Mouse (Mus musculus): ENCODE measurements around the gene Gpr132. TPM values are rescaled to one million over a fixed set of nuclear protein-coding genes. Genes with fewer than 3 reads are reported as not detected.

The Gpr132 gene
- total and polyA plus RNA-seq, 3 experiments = 0.11 to 0.14 TPM; not detected in 1

DNA sequence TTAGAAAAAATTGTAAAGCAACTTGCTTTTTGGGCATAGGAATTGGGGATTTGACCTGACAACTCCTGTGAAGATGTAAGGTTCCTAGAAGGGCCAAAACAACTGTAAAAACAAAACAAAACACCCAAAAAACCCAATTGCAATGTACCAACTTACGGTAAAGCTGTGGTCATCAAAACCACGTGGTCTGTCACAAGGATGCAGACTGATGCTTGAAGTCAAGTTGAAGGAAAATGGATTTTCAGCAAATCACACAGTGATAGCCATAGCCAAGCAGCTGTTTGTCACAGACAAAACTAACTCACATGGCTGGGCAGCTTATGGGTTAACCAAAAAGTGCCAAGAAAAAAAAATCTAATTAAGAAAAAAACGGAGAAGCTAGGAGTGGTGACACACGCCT lies 30.9 kb upstream of the Gpr132 start:
- H3K27me3 ChIP-seq (ENCODE audit: insufficient read depth, low read length) = peaks cover 11% of the 10 kb centered on the region
- no peak for TF ChIP-seq TAL1 (conservative IDR thresholded peaks at IDR 0.05; ENCODE audit: low read depth, low read length)
- no peak for TF ChIP-seq GATA2 (IDR thresholded peaks at IDR 0.05; ENCODE audit: borderline replicate concordance, low read depth, low read length)
- TF ChIP-seq CTCF (IDR thresholded peaks at IDR 0.05; ENCODE audit: low read depth, low read length) = no peak
- TF ChIP-seq POLR2AphosphoS5 (IDR thresholded peaks at IDR 0.05; ENCODE audit: insufficient replicate concordance, low read depth, low read length) = no peak
- TF ChIP-seq GATA1 (IDR thresholded peaks at IDR 0.05; ENCODE audit: borderline replicate concordance, low read length) = no peak
- H3K4me3 ChIP-seq (ENCODE audit: low read depth, low read length) = no peak overlapping the region
- DNase-seq (ENCODE audit: low spot score) (no peak), ATAC-seq (ENCODE audit: extremely low read depth, insufficient number of reproducible peaks, low FRiP score, poor library complexity, severe bottlenecking) (no peak)
- H3K36me3 ChIP-seq (replicated peaks) = no peaks in the 10 kb centered on the region
- no peaks in the 10 kb centered on the region for H3K9me3 ChIP-seq (replicated peaks)
- H3K4me1 ChIP-seq (ENCODE audit: insufficient read depth, low read depth, low read length) = no peaks in the 10 kb centered on the region

DNA sequence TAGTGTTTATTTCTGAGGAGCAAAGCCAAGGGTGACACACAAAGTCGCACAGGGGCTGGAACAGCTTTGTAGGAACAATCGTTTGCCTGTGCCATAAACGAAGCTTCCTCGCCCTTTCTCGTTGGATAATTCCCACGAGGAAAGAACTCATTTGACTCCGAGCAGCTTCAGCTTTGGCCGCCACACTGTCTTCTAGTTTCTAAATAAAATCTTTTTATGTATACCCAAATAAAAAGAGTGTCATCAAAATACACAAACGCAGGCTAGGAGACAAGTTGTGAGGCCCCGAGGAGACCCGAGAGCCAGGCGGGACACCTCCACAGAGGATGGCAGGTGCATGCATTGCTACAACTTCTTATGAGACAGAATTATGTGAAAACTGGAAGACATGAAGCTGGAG lies 30.3 kb upstream of the Gpr132 start:
- no peak for DNase-seq (ENCODE audit: low spot score)
- no peaks in the 10 kb centered on the region for H3K4me1 ChIP-seq (ENCODE audit: insufficient read depth, low read depth, low read length)
- no peaks in the 10 kb centered on the region for H3K9me3 ChIP-seq (replicated peaks)
- H3K27me3 ChIP-seq (ENCODE audit: insufficient read depth, low read length) = peaks cover 11% of the 10 kb centered on the region
- ATAC-seq (ENCODE audit: extremely low read depth, insufficient number of reproducible peaks, low FRiP score, poor library complexity, severe bottlenecking) = no peak
- no peaks in the 10 kb centered on the region for H3K36me3 ChIP-seq (replicated peaks)
- H3K4me3 ChIP-seq (ENCODE audit: low read depth, low read length) = no peak overlapping the region
- TF ChIP-seq CTCF (IDR thresholded peaks at IDR 0.05; ENCODE audit: low read depth, low read length) = no peak
- no peak for TF ChIP-seq POLR2AphosphoS5 (IDR thresholded peaks at IDR 0.05; ENCODE audit: insufficient replicate concordance, low read depth, low read length)
- TF ChIP-seq GATA1 (IDR thresholded peaks at IDR 0.05; ENCODE audit: borderline replicate concordance, low read length) = no peak

- no peak for ATAC-seq (ENCODE audit: extremely low read depth, insufficient number of reproducible peaks, low FRiP score, poor library complexity, severe bottlenecking)
- Histone ChIP-seq H3K27me3 (ENCODE audit: insufficient read depth, low read length) (peaks cover 15% of the 10 kb centered on the region), H3K4me1 (ENCODE audit: insufficient read depth, low read depth, low read length) (no peaks in the 10 kb centered on the region)
Measured at GRCm38 (mm10) chr12:112897522-112898212, 29.6 kb upstream of the Gpr132 start.

DNA sequence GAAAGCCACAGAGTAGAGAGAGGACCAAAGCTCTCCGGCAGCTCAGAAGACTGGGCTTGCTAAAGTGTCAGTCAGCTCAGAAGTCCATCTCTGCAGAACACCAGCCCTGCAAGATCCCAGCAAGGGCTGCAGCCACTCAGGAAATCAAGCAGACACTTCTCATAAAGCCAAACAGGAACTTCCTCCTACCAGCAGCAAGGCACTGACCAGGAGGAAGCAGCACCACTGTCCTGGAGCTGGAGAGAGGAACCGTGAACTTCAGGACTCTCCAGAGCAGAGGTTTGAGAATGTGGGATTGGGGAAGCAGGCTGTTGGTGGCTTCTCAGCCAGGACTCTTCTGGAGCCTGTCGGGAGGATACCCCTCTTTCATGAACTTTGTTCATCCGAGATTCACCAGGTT lies 26.9 kb upstream of the Gpr132 start:
- DNase-seq (ENCODE audit: low spot score) (no peak), ATAC-seq (ENCODE audit: extremely low read depth, insufficient number of reproducible peaks, low FRiP score, poor library complexity, severe bottlenecking) (no peak)
- TF ChIP-seq POLR2AphosphoS5 (IDR thresholded peaks at IDR 0.05; ENCODE audit: insufficient replicate concordance, low read depth, low read length) = no peak
- no peak for TF ChIP-seq GATA1 (IDR thresholded peaks at IDR 0.05; ENCODE audit: borderline replicate concordance, low read length)
- no peak for TF ChIP-seq TAL1 (conservative IDR thresholded peaks at IDR 0.05; ENCODE audit: low read depth, low read length)
- H3K36me3 ChIP-seq (replicated peaks) = no peaks in the 10 kb centered on the region
- no peaks in the 10 kb centered on the region for H3K9me3 ChIP-seq (replicated peaks)
- H3K27me3 ChIP-seq (ENCODE audit: insufficient read depth, low read length) = peaks cover 15% of the 10 kb centered on the region
- no peak overlapping the region for H3K4me3 ChIP-seq (ENCODE audit: low read depth, low read length)
- H3K4me1 ChIP-seq (ENCODE audit: insufficient read depth, low read depth, low read length) = no peaks in the 10 kb centered on the region

More at GRCm38 (mm10) chr12:112897522-112898212, 29.6 kb upstream of the Gpr132 start:
- no peak for DNase-seq (ENCODE audit: low spot score)
- H3K36me3 ChIP-seq (replicated peaks) = no peaks in the 10 kb centered on the region
- no peaks in the 10 kb centered on the region for H3K9me3 ChIP-seq (replicated peaks)
- TF ChIP-seq POLR2AphosphoS5 (IDR thresholded peaks at IDR 0.05; ENCODE audit: insufficient replicate concordance, low read depth, low read length) = no peak
- TF ChIP-seq CTCF (IDR thresholded peaks at IDR 0.05; ENCODE audit: low read depth, low read length) = no peak
- TF ChIP-seq GATA2 (IDR thresholded peaks at IDR 0.05; ENCODE audit: borderline replicate concordance, low read depth, low read length) = no peak
- TF ChIP-seq GATA1 (IDR thresholded peaks at IDR 0.05; ENCODE audit: borderline replicate concordance, low read length) = no peak
- no peak for TF ChIP-seq TAL1 (conservative IDR thresholded peaks at IDR 0.05; ENCODE audit: low read depth, low read length)
- H3K4me3 ChIP-seq (ENCODE audit: low read depth, low read length) = no peak overlapping the region

DNA sequence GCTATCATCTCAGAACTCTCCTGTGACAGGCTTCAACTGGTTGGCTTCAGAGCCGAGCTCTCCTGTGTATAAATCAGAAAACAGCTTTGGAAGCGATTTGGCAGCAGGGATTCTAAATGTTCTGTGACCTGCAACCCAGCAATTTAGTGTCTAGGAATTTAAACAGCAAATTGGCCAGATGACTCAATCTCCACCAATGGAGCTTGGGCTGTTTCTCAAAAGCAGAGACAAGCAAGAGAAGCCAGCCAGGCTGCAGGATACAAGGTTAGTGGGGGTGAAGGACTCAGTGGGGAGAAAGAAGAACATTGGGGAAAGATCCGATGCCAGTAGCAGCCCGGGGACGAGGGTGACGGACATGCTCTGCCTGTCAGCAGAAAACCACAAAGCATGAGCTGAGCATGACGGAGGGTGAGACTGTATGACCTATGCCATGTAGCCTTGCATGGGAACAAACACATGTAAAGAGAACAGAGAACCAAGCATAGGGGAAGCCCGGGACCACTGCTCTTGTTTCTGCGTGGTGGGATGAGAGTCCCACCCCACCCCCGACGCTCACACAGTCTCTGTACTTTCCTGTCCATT lies 26.4 kb upstream of the Gpr132 start:
- Histone ChIP-seq H3K9me3 (replicated peaks) (no peaks in the 10 kb centered on the region), H3K27me3 (ENCODE audit: insufficient read depth, low read length) (peaks cover 15% of the 10 kb centered on the region), H3K4me1 (ENCODE audit: insufficient read depth, low read depth, low read length) (no peaks in the 10 kb centered on the region), H3K36me3 (replicated peaks) (no peaks in the 10 kb centered on the region), H3K4me3 (ENCODE audit: low read depth, low read length) (no peak overlapping the region)
- ATAC-seq (ENCODE audit: extremely low read depth, insufficient number of reproducible peaks, low FRiP score, poor library complexity, severe bottlenecking) (no peak), DNase-seq (ENCODE audit: low spot score) (no peak)
- no peak for TF ChIP-seq GATA1 (IDR thresholded peaks at IDR 0.05; ENCODE audit: borderline replicate concordance, low read length)
- no peak for TF ChIP-seq CTCF (IDR thresholded peaks at IDR 0.05; ENCODE audit: low read depth, low read length)
- TF ChIP-seq POLR2AphosphoS5 (IDR thresholded peaks at IDR 0.05; ENCODE audit: insufficient replicate concordance, low read depth, low read length) = no peak
- no peak for TF ChIP-seq TAL1 (conservative IDR thresholded peaks at IDR 0.05; ENCODE audit: low read depth, low read length)

DNA sequence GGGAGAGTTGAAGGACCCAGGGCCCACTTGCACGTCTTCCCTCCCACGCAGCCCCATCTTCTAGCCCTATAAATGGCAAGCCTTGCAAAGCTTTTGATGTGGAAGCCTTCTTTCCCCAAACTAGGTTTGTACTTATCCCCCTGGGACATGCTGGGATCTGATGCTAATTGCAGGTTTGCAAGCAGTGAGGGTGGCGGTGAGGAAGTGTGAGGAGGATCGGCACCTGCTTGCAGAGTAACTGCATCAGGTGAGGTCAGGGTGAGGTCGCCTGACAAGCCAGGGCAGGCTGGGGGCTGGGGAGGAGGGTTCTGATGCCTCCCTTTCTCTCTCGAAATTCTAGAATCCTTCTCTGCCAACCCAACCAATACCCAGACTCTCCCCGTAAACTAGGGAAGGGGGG lies 17.4 kb upstream of the Gpr132 start:
- Histone ChIP-seq H3K4me3 (ENCODE audit: low read depth, low read length) (no peak overlapping the region), H3K9me3 (replicated peaks) (no peaks in the 10 kb centered on the region), H3K27me3 (ENCODE audit: insufficient read depth, low read length) (peaks cover 2% of the 10 kb centered on the region; the same call in 1 of the 2 replicates), H3K4me1 (ENCODE audit: insufficient read depth, low read depth, low read length) (no peaks in the 10 kb centered on the region), H3K36me3 (replicated peaks) (no peaks in the 10 kb centered on the region)
- no peak for DNase-seq (ENCODE audit: low spot score)
- TF ChIP-seq GATA1 (IDR thresholded peaks at IDR 0.05; ENCODE audit: borderline replicate concordance, low read length) = no peak
- TF ChIP-seq GATA2 (IDR thresholded peaks at IDR 0.05; ENCODE audit: borderline replicate concordance, low read depth, low read length) = no peak
- TF ChIP-seq TAL1 (conservative IDR thresholded peaks at IDR 0.05; ENCODE audit: low read depth, low read length) = no peak
- no peak for TF ChIP-seq POLR2AphosphoS5 (IDR thresholded peaks at IDR 0.05; ENCODE audit: insufficient replicate concordance, low read depth, low read length)
- TF ChIP-seq CTCF (IDR thresholded peaks at IDR 0.05; ENCODE audit: low read depth, low read length) = no peak
- no peak for ATAC-seq (ENCODE audit: extremely low read depth, insufficient number of reproducible peaks, low FRiP score, poor library complexity, severe bottlenecking)
